Mouse (Mus musculus) right cerebral cortex, adult 2 months (tissue): ENCODE results near the gene Otor.

Source experiments
- DNase-seq, 2 experiments: peaks; one replicate each; pipeline ENCODE4 v3.0.0; 2021 to 2022; ENCODE audit warnings: low spot score in 2 of 2

The Otor gene

DNA sequence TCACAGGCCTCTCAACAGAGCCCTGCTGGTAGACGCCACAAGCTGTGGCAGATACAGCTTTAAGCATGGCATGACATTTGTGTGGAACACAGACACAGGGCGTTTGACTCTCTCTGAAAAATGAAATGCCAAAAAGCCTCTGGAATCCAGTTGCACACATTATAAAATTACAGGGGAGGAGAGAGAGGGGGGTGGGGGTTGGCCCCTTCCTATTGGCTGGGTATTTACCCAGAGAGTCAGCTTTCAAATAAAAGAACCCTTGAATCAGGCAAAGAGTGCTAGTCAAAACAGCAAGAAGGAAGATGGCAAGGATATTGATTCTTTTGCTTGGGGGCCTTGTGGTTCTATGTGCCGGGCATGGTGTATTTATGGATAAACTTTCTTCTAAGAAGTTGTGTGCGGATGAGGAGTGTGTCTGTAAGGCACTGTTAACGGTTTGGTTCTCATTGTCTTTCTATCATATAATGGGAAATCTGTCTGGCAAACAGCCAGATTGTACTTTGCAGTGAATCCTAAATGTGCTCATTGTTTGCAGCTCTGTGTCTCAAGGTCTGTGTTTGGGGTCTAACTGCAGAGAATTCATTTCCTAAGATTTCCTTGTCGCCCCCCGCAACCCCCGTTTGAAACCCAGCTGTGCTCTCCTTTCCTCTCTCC lies at the start of gene Otor:
Otor (plus strand) TSS at position 276 of the 654 bp plus-strand sequence.
- no peak for DNase-seq

DNA sequence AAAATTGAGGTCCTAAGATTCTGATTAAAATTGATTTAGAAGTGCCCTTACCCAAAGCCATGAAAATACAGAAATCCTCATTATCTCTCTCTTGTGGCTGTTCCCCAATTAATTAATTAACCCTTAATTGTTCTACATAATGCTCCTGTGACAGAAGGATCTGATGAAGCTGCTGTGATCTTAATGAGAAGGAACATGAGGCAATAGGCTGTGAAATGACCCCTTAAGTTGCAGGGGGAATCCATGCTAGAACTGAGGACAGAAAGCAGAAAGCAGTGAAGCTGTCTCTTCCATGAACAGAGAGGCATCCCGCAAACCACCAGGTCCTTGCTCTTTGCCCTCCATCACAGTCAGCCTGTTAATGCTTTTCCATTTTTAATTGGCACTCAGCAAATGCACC lies 47.0 kb upstream of the Otor start:
- no peak for DNase-seq

DNA sequence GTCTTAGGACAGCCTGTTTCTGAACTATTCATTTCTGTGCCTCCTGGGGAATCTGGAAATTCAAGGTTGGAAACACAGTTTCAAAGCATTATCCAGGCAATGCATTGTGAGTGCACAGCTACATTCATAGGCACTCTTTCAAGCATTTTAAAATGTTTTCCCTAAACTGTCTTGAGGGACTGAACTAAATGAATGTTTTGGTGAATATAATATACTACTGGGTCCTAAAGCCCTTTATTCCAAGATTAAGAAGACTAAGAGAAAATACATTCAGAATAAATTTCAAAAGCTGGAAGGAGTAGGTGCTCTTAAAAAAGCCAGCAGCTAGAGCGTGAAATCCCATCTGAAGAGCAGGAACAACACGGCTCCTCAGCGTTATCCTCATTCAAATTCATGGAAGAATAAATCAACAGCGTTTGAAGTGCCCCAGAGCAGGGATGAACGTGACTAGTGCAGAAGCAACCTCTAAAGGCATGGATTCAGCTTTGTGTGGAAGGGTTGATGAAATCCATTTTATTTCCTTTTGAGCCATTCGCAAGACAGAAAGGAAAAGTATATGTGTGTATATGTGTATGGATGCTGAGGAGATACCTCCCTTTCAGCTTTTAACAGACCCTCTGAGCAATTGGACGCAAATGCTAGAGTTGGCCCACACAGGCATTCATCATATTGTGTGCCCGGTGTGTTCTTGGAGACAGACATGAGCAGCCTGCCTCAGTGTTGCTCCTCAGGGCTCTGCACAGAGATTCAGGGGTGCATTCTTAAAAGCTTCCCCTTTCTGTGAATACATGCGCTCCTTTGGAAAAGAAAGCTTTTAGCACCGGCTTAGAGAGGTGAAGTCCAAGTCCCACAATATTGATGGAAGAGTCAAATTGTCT lies 45.7 kb upstream of the Otor start:
- DNase-seq = peak in 1 of 2 experiments; percentile 8

DNA sequence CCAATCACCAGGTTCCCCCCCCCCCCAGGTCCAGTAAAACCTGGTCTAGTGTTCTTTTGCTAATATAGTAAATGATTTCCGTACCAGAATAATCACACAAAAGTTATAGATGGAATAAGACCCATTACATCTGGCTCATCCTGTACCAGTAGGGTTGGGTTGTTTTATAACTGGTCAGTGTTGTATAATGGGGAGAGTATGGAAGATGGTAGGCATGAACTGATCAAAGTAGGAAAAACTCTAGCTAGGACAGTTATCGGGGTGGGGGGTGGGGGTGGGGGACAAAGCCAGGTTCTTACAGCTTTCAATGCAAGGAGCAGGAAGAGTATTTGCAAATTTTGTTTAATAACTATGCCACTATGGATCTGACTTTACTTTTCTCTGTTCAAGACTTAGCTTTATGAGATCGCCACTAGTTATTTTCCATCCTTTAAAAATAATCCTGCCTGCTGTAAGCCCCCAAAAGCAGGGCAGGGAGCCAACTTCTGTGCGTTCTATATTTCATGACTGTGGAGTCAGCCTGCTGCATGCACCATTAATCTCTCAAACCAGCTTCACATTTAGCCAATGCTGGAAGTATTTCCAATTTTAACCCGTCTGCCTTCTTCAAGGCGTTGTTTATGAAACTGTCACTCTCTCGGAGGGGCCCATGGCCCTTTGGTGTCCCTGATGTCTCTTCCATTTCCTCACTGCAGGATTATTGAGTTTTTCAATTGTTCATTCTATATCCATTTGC lies 43.8 kb upstream of the Otor start:
- peak; percentile 44 to 58 for DNase-seq

DNA sequence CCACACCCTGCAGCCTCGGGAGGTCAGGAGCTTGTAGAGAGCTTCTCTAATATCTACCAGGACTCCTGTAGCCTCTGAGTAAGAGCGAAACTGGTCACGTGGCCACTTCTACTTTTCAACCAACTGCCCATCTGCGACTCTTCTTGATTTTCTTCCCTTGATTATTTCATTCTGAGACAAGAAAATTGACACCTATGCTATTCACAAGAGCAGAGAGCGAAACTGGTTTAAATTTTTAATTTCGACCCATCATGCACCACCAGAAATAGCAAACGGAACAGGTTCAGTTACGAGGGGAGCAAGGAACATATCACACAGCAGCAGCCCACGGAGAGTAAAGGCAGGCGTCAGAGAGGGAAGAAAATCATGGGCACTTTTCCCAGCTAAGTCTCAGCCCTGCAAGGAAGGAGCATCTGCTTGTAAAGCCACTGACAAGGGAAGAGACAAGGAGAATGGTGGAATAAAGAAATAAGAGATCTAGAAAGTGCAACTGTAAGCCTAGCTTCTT lies 43.1 kb upstream of the Otor start:
- DNase-seq = peak; percentile 42 to 44

DNA sequence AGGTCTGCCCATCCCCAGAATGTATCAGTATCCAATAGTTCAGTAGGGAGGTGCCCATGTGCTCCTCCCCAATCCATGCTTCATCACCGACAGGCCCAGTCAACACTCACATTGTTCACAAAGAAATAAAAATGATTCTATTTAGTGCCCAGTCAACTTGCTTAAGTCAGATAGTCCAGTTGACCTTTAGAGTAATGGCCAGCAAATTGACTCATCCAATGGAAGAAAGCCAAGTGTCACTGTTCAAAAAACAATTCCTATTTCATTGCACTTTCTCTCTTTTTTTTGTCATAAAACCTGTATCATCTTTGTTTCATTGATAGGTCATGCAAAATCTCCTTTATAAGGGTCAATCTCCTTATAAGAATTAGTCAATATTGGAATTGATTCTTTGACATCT lies 36.7 kb upstream of the Otor start:
- DNase-seq = no peak

DNA sequence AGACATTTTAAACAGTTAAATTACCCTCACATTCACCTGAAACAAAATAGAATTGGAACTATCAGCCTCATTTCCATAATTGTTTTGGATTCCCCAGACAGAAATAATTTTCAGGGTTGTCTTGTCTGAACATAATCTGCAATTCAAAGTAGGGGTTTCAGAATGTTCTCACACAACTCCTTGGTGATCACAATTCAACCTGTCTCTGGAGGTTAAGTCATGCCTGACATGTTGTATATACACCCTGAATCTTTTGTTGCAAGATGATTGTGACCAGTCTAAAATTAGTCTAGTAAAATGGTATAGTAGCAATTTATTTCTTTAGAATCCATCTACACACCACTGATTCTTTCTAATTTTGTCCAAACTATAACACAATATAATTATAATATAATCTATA lies 23.0 kb upstream of the Otor start:
- no peak for DNase-seq

DNA sequence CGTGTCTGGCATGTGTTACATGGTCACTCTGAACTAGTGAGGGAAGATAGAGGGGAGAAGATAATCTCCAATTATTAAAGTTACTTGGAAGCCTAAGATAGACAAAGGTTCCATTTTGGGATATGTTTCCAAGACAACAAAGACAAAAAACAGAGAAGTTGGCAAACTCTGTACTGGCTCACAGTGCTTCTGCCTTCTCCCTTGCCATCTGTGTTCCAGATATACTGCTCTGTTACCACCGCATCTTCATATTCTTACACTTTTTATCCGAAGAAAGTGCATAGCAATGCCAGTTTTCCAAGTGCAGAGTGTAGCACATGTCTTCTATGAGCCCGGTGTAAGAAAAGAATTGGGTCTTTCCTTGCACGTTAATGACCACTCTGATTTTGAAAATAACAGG lies 21.5 kb upstream of the Otor start:
- peak; percentile 25 to 33 for DNase-seq

DNA sequence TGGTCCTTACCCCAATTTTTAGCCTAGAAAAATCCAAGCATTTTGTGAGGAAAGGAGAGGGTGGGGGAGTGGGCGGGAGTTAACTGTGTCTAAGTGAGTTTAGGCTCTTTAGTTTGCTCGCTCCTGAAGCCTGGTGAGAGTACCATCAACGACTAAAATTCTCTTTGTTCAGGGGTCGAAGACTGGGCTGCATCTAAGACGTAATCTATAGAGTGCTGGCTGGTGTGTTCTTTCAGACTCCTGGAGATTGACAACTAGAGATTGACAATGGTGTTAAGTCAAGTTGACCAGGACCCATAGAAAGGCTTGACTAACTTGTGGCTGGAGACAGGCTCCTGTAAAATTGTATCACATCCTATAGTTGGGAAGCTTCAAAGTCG lies 15.9 kb upstream of the Otor start:
- DNase-seq = no peak

DNA sequence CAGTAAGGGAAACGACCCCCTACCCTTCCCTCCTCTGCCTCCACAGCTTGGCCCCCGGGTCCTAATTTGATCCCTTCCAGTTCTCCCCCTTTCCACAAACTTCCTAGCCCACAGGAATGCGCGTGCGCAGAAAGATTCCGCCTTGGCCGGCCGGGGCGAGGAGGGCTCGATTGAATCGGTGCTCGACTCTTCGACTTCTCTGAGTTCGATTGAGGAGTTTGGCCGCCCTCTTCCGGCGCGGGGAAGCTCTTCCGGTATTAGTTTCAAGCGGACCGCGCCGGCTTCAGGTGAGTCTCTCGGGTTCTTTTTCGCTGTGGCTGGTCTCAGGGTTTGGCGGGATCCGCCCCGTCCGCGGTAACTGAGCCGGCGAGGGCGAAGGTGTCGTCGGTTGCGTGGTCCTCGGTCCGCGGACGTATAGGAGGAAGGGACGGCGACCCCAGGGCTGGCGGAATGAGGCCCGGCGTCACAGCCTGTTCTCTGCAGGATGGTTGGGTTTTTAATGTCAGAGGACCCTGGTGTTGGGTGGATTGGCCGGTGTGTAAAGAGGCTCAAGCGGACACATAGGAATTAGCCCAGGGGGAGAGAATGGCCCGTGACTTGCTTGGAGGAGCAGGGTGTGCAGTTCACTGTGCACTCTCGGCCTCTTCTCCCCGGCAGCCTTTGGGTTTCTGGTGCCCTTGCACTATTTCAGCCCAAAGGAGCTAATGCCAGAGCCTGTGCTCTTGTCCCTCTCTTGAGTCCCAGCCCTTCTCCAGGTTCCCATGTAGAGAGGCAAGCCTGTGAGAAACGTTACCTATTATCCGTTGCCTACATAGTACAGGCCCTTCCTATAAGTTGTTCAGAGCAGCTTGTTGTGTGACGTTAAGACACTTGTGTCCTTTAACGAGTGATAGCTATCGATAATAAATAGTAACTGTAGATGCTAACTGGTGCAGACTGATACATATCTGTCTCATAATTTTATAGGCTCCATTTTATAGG lies 15.2 kb upstream of the Otor start, which contains the start of gene Snrpb2:
Snrpb2 (plus strand) TSS at position 228 of the 981 bp plus-strand sequence.
- DNase-seq = peak; percentile 88 to 89

DNA sequence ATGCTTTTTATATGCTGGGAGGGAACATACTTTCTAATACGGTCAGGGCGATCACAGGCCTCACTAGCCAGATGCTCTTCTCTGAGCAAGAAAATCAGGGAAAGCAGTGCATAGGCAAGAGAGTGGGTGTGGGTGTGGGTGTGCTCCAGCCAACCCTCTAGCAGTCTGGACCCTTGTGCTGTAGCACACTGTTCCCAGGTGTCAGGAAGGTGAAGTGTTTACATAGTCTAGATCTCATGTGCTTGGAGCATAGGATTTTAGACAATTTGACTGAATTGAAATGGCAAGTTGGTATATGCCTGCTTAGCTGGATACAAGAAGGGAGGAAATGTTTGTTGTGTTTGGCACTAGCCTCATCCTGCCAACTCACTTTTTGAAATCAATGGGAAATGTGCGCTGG lies 12.4 kb upstream of the Otor start:
- DNase-seq = no peak

DNA sequence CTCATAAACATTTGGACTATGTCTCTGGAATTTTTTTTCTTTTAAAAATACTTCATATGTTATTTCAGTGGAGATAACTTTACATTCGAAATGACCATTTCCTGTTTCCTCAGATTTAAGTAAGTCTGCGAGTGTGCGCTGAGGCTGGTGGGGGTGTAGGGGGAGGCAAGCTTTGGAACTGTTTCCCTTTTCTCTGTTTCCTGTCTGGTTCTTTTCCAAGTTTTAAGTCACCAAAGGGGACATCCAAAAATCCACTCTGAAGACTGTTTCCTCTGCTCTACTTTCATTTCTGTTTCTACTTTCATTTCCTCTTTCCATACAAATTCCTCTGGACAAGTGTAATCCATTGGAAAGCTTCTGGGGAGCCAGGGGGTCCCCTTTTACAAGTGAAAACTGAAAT lies 3.4 kb downstream of the Otor start:
- DNase-seq = no peak

DNA sequence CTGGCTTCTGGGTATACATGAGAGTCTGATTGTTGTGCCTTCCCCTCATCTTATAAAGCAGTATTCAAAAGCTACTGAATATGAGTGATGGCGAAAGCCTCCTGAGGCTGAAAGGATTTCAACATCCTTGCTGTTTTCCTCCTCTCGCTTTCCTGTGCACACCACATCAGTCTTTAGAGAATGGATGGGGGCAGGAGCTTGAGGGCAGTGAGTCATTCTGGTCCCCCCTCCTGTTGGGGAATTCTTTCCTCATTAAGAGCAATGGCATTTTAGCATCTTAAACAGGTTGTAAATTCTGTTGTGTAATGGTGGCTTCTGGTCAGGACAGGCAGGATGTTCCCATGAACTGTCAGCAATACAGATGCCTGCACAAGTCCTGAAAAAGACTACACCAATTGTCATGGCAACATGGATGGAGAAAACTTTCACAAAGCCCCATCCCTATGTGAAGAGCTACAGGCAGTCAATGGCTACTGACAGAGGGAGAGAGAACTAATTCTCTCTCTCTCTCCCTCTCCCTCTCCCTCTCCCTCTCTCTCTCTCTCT lies 6.7 kb downstream of the Otor start:
- no peak for DNase-seq

DNA sequence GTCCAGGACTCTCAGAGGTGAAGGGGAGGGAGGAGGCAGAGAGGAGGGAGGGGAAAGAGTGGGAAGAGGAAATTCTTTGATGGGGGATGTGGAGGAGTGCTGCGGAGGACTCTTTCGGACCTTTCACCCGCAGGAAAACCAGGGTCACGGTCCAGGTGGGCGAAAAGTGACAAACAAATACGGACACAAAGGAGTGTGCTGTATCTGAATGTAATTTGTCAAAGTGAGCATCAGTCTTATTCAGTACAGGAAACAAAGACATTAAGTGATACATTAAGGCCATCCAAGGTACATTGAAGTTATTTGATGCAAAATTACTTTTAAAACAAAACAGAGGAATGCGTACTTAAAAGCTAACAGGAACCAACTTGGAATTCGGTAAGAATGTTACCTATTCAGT lies 11.6 kb downstream of the Otor start:
- no peak for DNase-seq

DNA sequence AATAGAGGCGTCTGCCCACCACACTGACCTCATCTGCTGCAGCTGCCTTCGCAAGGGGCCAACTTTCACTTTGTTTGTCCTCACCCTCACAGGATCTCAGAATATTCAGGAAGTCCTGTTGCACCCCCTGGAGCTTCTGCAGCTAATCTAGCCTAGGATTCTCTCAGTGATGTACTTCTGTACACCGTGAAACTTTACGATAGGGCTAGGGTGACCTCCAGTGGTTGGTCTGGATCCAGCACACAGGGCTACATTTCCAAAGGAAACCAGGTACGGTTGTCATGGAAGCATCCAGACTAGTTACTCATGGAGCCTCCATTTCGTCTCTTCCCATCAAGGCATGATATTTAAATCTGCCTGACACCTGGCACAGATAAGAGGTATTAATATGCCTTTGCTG lies 15.5 kb downstream of the Otor start:
- DNase-seq = peak; percentile 89 to 92

DNA sequence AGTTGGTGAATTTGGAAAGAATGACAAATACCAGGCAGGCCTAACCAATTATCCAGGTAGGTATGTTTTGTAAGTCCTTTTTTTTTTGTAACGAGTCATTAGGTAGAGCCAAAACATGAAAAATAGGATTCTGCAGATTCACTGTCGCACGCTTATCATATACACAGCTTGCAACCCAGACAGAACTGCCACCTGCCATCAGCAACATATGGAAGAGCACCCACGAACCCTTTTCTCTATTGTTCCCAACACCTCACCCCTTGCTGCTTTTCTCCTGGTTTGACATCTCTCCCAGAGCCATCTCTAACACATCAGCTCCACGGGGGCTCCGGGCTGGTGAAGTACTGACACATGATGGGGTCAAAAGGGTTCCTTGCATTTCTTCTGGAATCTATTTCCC lies 16.5 kb downstream of the Otor start:
- DNase-seq = no peak

DNA sequence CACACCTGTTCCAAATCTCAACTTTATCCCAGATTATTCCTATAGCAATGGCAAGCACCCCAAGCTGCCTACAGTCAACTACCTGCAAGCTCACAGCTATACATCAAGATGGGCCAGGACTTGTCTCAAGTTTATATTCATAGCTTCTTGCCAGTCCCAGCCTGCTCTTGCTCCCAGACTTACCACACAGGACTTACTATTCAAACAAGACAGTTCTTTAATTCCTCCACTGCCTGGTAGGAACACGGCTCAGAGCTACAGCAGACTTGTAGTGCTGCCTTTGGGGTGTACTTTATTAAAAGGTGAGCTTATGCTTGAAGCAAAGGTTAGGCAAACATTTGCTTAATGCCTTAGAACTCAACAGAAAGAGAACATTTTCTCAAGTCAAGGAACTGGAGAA lies 18.9 kb downstream of the Otor start:
- DNase-seq = no peak

DNA sequence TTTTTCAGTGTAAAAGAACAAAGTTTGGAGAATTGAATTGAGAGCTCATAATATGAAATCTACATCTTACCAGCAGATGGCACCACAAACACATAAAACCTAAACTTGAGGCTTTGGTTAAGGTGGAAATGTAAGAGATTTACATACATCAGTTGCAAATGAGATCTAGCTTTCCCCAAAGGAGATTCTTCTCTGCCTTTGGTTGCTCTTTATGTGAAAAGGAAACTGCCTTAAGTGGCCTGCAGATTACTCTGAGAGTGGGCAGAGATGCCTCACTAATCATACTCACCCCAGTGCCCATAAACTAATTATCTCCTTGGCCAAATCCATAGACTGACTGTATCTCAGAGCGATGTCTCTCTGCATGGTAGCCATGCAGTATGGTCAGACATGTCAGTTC lies 35.6 kb downstream of the Otor start:
- DNase-seq = peak in 1 of 2 experiments; percentile 40

DNA sequence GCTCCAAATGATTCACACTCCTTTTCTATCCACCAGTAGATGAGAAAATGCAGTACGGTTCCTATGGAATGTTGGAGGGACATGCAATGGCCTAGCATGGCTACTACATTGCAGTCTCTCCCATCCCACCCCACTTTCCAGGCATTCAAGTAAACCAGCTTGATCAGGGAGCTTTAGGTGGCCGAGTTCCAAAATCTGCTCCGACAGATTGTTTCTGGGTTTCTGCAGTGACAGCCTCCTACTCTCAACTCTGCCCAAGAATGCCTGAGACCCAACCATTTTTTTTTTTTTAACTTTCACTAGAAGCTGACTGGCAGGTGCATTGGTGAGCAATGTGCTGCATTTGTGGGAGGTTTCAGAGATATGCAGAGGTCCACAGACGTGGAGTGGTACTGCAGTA lies 36.4 kb downstream of the Otor start:
- peak; percentile 60 to 62 for DNase-seq

DNA sequence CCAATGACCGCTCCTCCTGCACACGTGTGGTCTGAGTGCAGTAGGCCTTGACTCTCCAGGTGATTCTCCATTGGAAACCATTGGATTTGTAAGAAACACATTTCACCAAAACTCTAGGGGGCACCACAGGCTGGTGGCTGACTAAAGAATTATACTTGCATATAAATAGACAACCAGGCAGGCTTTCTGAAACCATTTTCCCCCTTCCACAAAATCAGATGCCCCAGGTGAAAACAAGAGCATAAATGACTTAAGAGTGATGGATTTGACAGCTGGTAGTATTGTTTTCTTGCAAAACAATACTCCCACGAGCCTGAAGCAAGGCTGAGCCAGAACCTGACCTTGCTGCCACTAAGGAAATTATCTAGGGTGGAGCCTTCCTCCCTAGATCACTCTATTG lies 39.2 kb downstream of the Otor start:
- peak; percentile 52 to 71 for DNase-seq

DNA sequence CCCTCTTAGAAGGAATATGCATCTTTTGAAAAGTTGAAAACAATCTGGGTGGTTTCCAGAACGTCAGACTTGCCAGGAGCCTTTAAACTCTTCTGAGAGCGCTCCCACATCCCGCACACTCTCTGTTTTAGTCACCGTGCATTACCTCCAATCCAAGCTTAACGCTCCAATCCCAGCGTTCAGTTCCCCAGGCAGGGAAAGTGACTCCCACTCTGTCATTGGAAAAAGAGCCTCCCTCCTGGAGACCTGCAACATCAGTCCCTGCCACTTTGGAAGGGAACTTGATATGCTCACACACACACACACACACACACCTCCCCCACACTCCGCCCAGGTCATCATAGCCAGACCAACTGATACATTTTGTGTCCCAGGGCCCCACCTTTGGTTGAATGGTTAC lies 39.9 kb downstream of the Otor start:
- no peak for DNase-seq
